Mouse (Mus musculus) embryonic fibroblast, embryonic 13.5 days (primary cell): ENCODE measurements around the gene Ccdc39. TPM values are rescaled to one million over a fixed set of nuclear protein-coding genes. Genes with fewer than 3 reads are reported as not detected.
A peak's percentile ranks its signal among the peaks of the same experiment; 100 is the strongest.

Source experiments
- H3K27ac ChIP-seq: 2 replicates; pipeline ENCODE4 v1.5.1; 2012; ENCODE audit warnings: low read length, control low read depth, inconsistent platforms; ENCODE audit not compliant: insufficient read depth
- H3K4me1 ChIP-seq: 2 replicates; pipeline ENCODE4 v1.6.1; 2011; ENCODE audit warnings: low read length; ENCODE audit not compliant: control insufficient read depth, insufficient read depth
- H3K4me3 ChIP-seq: 2 replicates; pipeline ENCODE4 v1.5.1; 2011; ENCODE audit warnings: mild to moderate bottlenecking, control low read depth, low read length; ENCODE audit not compliant: insufficient read depth
- CTCF ChIP-seq: IDR thresholded peaks from 2 replicates; pipeline ENCODE4 v1.5.1; 2011; ENCODE audit warnings: mild to moderate bottlenecking, control low read depth, low read length, moderate library complexity, borderline replicate concordance; ENCODE audit not compliant: insufficient read depth
- POLR2A ChIP-seq: IDR thresholded peaks from 2 replicates; pipeline ENCODE4 v1.6.1; 2011; ENCODE audit warnings: low read depth, mild to moderate bottlenecking, control low read depth, low read length, moderate library complexity
- polyA plus RNA-seq: library from polyadenylated mRNA; stranded (reverse); fragments of >200 nt; gene quantifications from 2 replicates; pipeline ENCODE4 v1.2.4, GENCODE M21; 2011; ENCODE audit warnings: low read depth; ENCODE audit not compliant: missing spikeins, insufficient read length

The Ccdc39 gene
- polyA plus RNA-seq = 2.9 and 4.1 TPM in 2 replicates

GRCm38 (mm10) chr3:33843801-33844632 is at the start of gene Ccdc39:
Gene Ccdc39 (minus strand): TSS chr3:33844310.
- Histone ChIP-seq H3K4me3 (peak within 1 kb of the TSS; percentile 57), H3K27ac (no peak within 1 kb of the TSS), H3K4me1 (no peaks in the 10 kb centered on the region)
- TF ChIP-seq CTCF (no peak), POLR2A (peak; percentile 76)

GRCm38 (mm10) chr3:33893433-33893832 is 49.3 kb upstream of the Ccdc39 start:
- H3K4me3 ChIP-seq = no peak overlapping the region
- H3K4me1 ChIP-seq = no peaks in the 10 kb centered on the region
- no peak overlapping the region for H3K27ac ChIP-seq
- TF ChIP-seq CTCF = no peak
- TF ChIP-seq POLR2A = no peak

GRCm38 (mm10) chr3:33887438-33887837 is 43.3 kb upstream of the Ccdc39 start:
- TF ChIP-seq CTCF (no peak), POLR2A (no peak)

GRCm38 (mm10) chr3:33883105-33883504 is 39.0 kb upstream of the Ccdc39 start:
- H3K4me3 ChIP-seq = no peak overlapping the region
- no peak overlapping the region for H3K27ac ChIP-seq
- no peaks in the 10 kb centered on the region for H3K4me1 ChIP-seq
- TF ChIP-seq POLR2A (no peak), CTCF (no peak)

More at GRCm38 (mm10) chr3:33887438-33887837, 43.3 kb upstream of the Ccdc39 start:
- no peak overlapping the region for H3K27ac ChIP-seq
- no peaks in the 10 kb centered on the region for H3K4me1 ChIP-seq
- no peak overlapping the region for H3K4me3 ChIP-seq

GRCm38 (mm10) chr3:33882695-33883094 is 38.6 kb upstream of the Ccdc39 start:
- TF ChIP-seq POLR2A (no peak), CTCF (no peak)
- Histone ChIP-seq H3K4me1 (no peaks in the 10 kb centered on the region), H3K4me3 (no peak overlapping the region), H3K27ac (no peak overlapping the region)

- H3K4me1 ChIP-seq = no peaks in the 10 kb centered on the region
- TF ChIP-seq CTCF (no peak), POLR2A (no peak)
These were observed 34.6 kb upstream of the Ccdc39 start for GRCm38 (mm10) chr3:33878661-33879060.

GRCm38 (mm10) chr3:33874456-33875286 is 30.6 kb upstream of the Ccdc39 start:
- no peak for TF ChIP-seq CTCF
- no peak for TF ChIP-seq POLR2A
- no peak overlapping the region for H3K4me3 ChIP-seq
- H3K4me1 ChIP-seq = no peaks in the 10 kb centered on the region
- H3K27ac ChIP-seq = no peak overlapping the region

More at GRCm38 (mm10) chr3:33878661-33879060, 34.6 kb upstream of the Ccdc39 start:
- H3K4me3 ChIP-seq = no peak overlapping the region
- no peak overlapping the region for H3K27ac ChIP-seq

- no peak overlapping the region for H3K4me3 ChIP-seq
- no peaks in the 10 kb centered on the region for H3K4me1 ChIP-seq
- TF ChIP-seq POLR2A (no peak), CTCF (no peak)
- H3K27ac ChIP-seq = no peak overlapping the region
These were observed 29.7 kb upstream of the Ccdc39 start for GRCm38 (mm10) chr3:33873837-33874236.

GRCm38 (mm10) chr3:33873366-33873765 is 29.3 kb upstream of the Ccdc39 start:
- H3K4me3 ChIP-seq = no peak overlapping the region
- TF ChIP-seq POLR2A (no peak), CTCF (no peak)
- H3K4me1 ChIP-seq = no peaks in the 10 kb centered on the region
- no peak overlapping the region for H3K27ac ChIP-seq
